Mouse (Mus musculus) stomach, postnatal 0 days (tissue): ENCODE results near the gene Ttc29.

ENCODE experiments used
- CTCF ChIP-seq: IDR thresholded peaks from 2 replicates; pipeline ENCODE4 v1.5.1; 2016; ENCODE audit warnings: antibody characterized with exemption, low read depth, mild to moderate bottlenecking, moderate library complexity
- EP300 ChIP-seq: optimal IDR thresholded peaks from 2 replicates; pipeline ENCODE3; 2016; ENCODE audit warnings: antibody characterized with exemption

GRCm38 (mm10) chr8:78285366-78285765 is 72.3 kb downstream of the Ttc29 start:
- TF ChIP-seq CTCF (no peak), EP300 (no peak)
